Mouse (Mus musculus): ENCODE results near the gene Aifm2. TPM values are rescaled to one million over a fixed set of nuclear protein-coding genes. Genes with fewer than 3 reads are reported as not detected.

The Aifm2 gene
- total and polyA plus RNA-seq, 3 experiments, result 11.2 to 17.9 (median 12.4) TPM

DNA sequence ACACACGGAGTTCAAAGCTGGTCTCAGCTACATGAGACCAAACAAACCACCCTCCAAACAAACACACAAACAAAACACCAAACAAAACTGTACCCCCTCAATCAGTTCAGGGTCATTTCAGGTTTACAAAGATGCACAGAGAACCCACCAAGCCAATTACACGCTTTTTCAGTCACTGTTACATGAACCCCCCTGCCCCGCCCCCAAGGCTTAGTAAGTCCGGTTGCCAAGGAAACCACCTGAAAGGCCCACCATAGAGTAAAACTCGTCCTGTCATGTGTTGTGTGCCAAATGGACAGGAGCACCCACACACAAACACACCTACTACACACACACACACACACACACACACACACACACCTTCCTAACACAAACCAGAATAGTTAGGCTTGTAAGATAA, 50.5 kb downstream of the Aifm2 start:
- Histone ChIP-seq H3K4me1 (ENCODE audit: control insufficient read depth in 1 of 2, insufficient read depth in 2 of 2) (no peaks in the 10 kb centered on the region), H3K27ac (ENCODE audit: insufficient read depth, low read depth) (no peak overlapping the region), H3K36me3 (replicated peaks in 1 of 2; ENCODE audit: control insufficient read depth in 1 of 2, insufficient read depth in 1 of 2, low read length in 1 of 2) (no peaks in the 10 kb centered on the region), H3K9me3 (replicated peaks; ENCODE audit: low read length) (no peaks in the 10 kb centered on the region), H3K79me2 (replicated peaks; ENCODE audit: control insufficient read depth, extremely low read depth, insufficient read depth, poor library complexity, severe bottlenecking) (no peaks in the 10 kb centered on the region), H3K4me3 (replicated peaks in 1 of 3; ENCODE audit: low read depth in 2 of 3, low read length in 2 of 3, poor library complexity in 1 of 3) (no peak overlapping the region), H3K9ac (ENCODE audit: insufficient read depth, low read depth) (no peak overlapping the region), H3K4me2 (ENCODE audit: insufficient read depth, low read depth, poor library complexity, severe bottlenecking) (no peak overlapping the region), H3K27me3 (replicated peaks) (no peaks in the 10 kb centered on the region)
- DNase-seq (ENCODE audit: extremely low read depth), result no peak
- dilution Hi-C loops (cut with MboI; ENCODE audit: extremely low pct_ligation_motif_present, extremely low pct_unique_long_range_greater_than_20kb, low sequenced_read_pairs), result no loop called here
- TF ChIP-seq SMC3 (IDR thresholded peaks at IDR 0.05; ENCODE audit: low read depth, low read length), result no peak
- in situ Hi-C loops (cut with MboI; ENCODE audit: low pct_ligation_motif_present, low pct_unique_long_range_greater_than_20kb, low sequenced_read_pairs), result no loop called here

DNA sequence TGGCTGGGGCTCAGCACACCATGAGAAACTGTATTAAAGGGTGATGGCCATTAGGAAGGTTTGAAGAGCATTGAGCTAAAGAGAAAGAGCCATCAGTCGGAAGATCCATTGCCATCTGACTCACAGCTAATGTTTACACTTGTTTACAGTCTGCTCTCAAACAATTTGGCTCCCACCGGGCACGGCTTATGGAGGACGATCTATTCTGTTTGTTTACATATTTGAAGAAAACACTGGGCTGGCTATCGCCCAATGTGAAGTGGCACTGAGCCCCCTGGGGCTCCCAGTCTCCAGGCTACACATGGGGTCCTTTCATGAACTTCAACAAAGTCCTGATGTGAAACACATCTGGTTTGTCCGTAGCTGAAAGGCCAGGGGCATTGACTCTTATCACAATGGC, 51.7 kb downstream of the Aifm2 start:
- DNase-seq (ENCODE audit: extremely low read depth), result no peak
- H3K4me2 ChIP-seq (ENCODE audit: insufficient read depth, low read depth, poor library complexity, severe bottlenecking), result no peak overlapping the region
- H3K79me2 ChIP-seq (replicated peaks; ENCODE audit: control insufficient read depth, extremely low read depth, insufficient read depth, poor library complexity, severe bottlenecking), result no peaks in the 10 kb centered on the region
- H3K9me3 ChIP-seq (replicated peaks; ENCODE audit: low read length), result no peaks in the 10 kb centered on the region
- dilution Hi-C loops (cut with MboI; ENCODE audit: extremely low pct_ligation_motif_present, extremely low pct_unique_long_range_greater_than_20kb, low sequenced_read_pairs), result no loop called here
- no peak overlapping the region for H3K27ac ChIP-seq (ENCODE audit: insufficient read depth, low read depth)
- no peaks in the 10 kb centered on the region for H3K4me1 ChIP-seq (ENCODE audit: control insufficient read depth in 1 of 2, insufficient read depth in 2 of 2)
- H3K9ac ChIP-seq (ENCODE audit: insufficient read depth, low read depth), result no peak overlapping the region
- no peaks in the 10 kb centered on the region for H3K27me3 ChIP-seq (replicated peaks)
- in situ Hi-C loops (cut with MboI; ENCODE audit: low pct_ligation_motif_present, low pct_unique_long_range_greater_than_20kb, low sequenced_read_pairs), result no loop called here
- H3K36me3 ChIP-seq (replicated peaks in 1 of 2; ENCODE audit: control insufficient read depth in 1 of 2, insufficient read depth in 1 of 2, low read length in 1 of 2), result no peaks in the 10 kb centered on the region
- no peak overlapping the region for H3K4me3 ChIP-seq (replicated peaks in 1 of 3; ENCODE audit: low read depth in 2 of 3, low read length in 2 of 3, poor library complexity in 1 of 3)
- TF ChIP-seq KAT2A (IDR thresholded peaks at IDR 0.05; ENCODE audit: insufficient replicate concordance, low read length) (no peak), CTCF (conservative IDR thresholded peaks at IDR 0.05 in 1 of 2, IDR thresholded peaks at IDR 0.05 in 1 of 2; ENCODE audit: low read depth in 2 of 2, low read length in 2 of 2) (no peak), CHD1 (IDR thresholded peaks at IDR 0.05; ENCODE audit: low read depth, low read length) (no peak), ZMIZ1 (IDR thresholded peaks at IDR 0.05; ENCODE audit: low read depth, low read length) (no peak), EP300 (IDR thresholded peaks at IDR 0.05; ENCODE audit: low read length) (no peak), HCFC1 (IDR thresholded peaks at IDR 0.05; ENCODE audit: low read depth, low read length) (no peak), TBP (conservative IDR thresholded peaks at IDR 0.05; ENCODE audit: low read depth, low read length) (no peak), SMC3 (IDR thresholded peaks at IDR 0.05; ENCODE audit: low read depth, low read length) (no peak), BHLHE40 (IDR thresholded peaks at IDR 0.05; ENCODE audit: low read depth, low read length) (no peak), UBTF (IDR thresholded peaks at IDR 0.05; ENCODE audit: low read depth, low read length) (no peak), CHD2 (IDR thresholded peaks at IDR 0.05; ENCODE audit: low read length) (no peak), PAX5 (IDR thresholded peaks at IDR 0.05; ENCODE audit: low read length) (no peak), POLR2A (IDR thresholded peaks at IDR 0.05; ENCODE audit: low read depth, low read length) (no peak), MEF2A (IDR thresholded peaks at IDR 0.05; ENCODE audit: borderline replicate concordance, low read depth, low read length) (no peak), NELFE (IDR thresholded peaks at IDR 0.05; ENCODE audit: low read depth, low read length) (no peak)

DNA sequence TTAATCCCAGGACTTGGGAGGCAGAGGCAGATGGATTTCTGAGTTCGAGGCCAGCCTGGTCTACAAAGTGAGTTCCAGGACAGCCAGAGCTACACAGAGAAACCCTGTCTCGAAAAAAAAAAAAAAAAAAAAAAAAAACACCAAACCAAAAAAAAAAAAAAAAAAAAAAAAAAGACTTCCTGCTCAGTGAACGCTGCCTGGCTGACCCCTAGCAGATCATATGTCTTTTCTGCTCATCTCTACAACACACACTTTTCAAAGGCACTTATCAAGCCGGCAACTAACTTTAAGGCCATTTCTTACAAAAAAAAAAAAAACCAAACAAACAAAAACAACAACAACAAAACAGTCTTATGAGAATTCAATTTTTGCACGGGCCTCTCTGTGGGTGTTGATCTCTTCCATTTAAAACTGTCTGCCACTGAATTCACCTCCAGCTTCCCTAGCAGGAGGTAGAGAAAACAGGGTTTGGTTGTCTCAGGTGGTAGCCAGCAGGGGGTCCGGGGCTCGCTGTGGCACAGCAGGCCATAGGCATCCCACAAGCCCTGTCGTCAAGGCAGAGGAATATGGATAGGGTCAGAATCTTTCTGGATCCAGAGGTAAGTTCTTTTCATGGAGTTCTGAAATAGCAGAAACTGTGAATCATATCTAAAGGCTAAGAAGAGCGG, 66.5 kb downstream of the Aifm2 start:
- TF ChIP-seq ELF1 (IDR thresholded peaks at IDR 0.05; ENCODE audit: low read depth, low read length) (no peak), EP300 (IDR thresholded peaks at IDR 0.05; ENCODE audit: low read length) (no peak), ZNF384 (IDR thresholded peaks at IDR 0.05; ENCODE audit: low read depth, low read length) (peak; percentile 82), USF2 (conservative IDR thresholded peaks at IDR 0.05; ENCODE audit: low read depth, low read length) (no peak), MAX (IDR thresholded peaks at IDR 0.05; ENCODE audit: low read length) (no peak)

More for the DNA sequence above, 66.5 kb downstream of the Aifm2 start:
- Histone ChIP-seq H3K9ac (ENCODE audit: insufficient read depth, low read depth) (no peak overlapping the region), H3K4me1 (ENCODE audit: control insufficient read depth in 1 of 2, insufficient read depth in 2 of 2) (no peaks in the 10 kb centered on the region), H3K27ac (ENCODE audit: insufficient read depth, low read depth) (no peak overlapping the region), H3K4me2 (ENCODE audit: insufficient read depth, low read depth, poor library complexity, severe bottlenecking) (no peak overlapping the region), H3K4me3 (replicated peaks in 1 of 3; ENCODE audit: low read depth in 2 of 3, low read length in 2 of 3, poor library complexity in 1 of 3) (no peak overlapping the region), H3K9me3 (replicated peaks; ENCODE audit: low read length) (peaks cover 11% of the 10 kb centered on the region), H3K27me3 (replicated peaks) (no peaks in the 10 kb centered on the region), H3K36me3 (replicated peaks in 1 of 2; ENCODE audit: control insufficient read depth in 1 of 2, insufficient read depth in 1 of 2, low read length in 1 of 2) (no peaks in the 10 kb centered on the region), H3K79me2 (replicated peaks; ENCODE audit: control insufficient read depth, extremely low read depth, insufficient read depth, poor library complexity, severe bottlenecking) (no peaks in the 10 kb centered on the region)
- dilution Hi-C loops (cut with MboI; ENCODE audit: extremely low pct_ligation_motif_present, extremely low pct_unique_long_range_greater_than_20kb, low sequenced_read_pairs), result no loop called here
- no peak for DNase-seq (ENCODE audit: extremely low read depth)
- in situ Hi-C loops (cut with MboI; ENCODE audit: low pct_ligation_motif_present, low pct_unique_long_range_greater_than_20kb, low sequenced_read_pairs), result no loop called here

Data from CH12.LX (cell line).